Mouse (Mus musculus): ENCODE data around the gene Spon2. TPM values are rescaled to one million over a fixed set of nuclear protein-coding genes. Genes with fewer than 3 reads are reported as not detected.

Spon2 gene
- polyA plus RNA-seq, 1 experiment from 2014 or later = 3.7 TPM

GRCm38 (mm10) chr5:33220350-33221044, 2.2 kb upstream of the Spon2 start:
- no peak overlapping the region for H3K4me3 ChIP-seq (replicated peaks; ENCODE audit: low read length)
- no peak overlapping the region for H3K27ac ChIP-seq (ENCODE audit: low read length)
- H3K4me1 ChIP-seq (replicated peaks; ENCODE audit: control insufficient read depth, insufficient read depth, low read length) = no peaks in the 10 kb centered on the region
- no peak for ATAC-seq
- no peaks in the 10 kb centered on the region for H3K36me3 ChIP-seq (ENCODE audit: control insufficient read depth, insufficient read depth)
- WGBS = 74% methylated on average over 10 of the region's 10 CpGs
- no peak overlapping the region for H3K4me2 ChIP-seq (ENCODE audit: low read length)
- no peaks in the 10 kb centered on the region for H3K9me3 ChIP-seq (ENCODE audit: control insufficient read depth, low read length)
- no peaks in the 10 kb centered on the region for H3K27me3 ChIP-seq (replicated peaks; ENCODE audit: control insufficient read depth, insufficient read depth, low read length)
- H3K9ac ChIP-seq (replicated peaks; ENCODE audit: low read depth, low read length) = no peak overlapping the region

GRCm38 (mm10) chr5:33219831-33220230, 1.6 kb upstream of the Spon2 start:
- H3K9me3 ChIP-seq (ENCODE audit: control insufficient read depth, low read length) = no peaks in the 10 kb centered on the region
- WGBS = 97% methylated on average over 4 of the region's 4 CpGs

GRCm38 (mm10) chr5:33218746-33219449, 643 bp upstream of the Spon2 start:
- no peak overlapping the region for H3K4me3 ChIP-seq (replicated peaks; ENCODE audit: low read length)
- H3K27ac ChIP-seq (ENCODE audit: low read length) = no peak overlapping the region
- no peaks in the 10 kb centered on the region for H3K9me3 ChIP-seq (ENCODE audit: control insufficient read depth, low read length)
- no peaks in the 10 kb centered on the region for H3K4me1 ChIP-seq (replicated peaks; ENCODE audit: control insufficient read depth, insufficient read depth, low read length)
- no peaks in the 10 kb centered on the region for H3K36me3 ChIP-seq (ENCODE audit: control insufficient read depth, insufficient read depth)
- H3K4me2 ChIP-seq (ENCODE audit: low read length) = no peak overlapping the region
- no peak overlapping the region for H3K9ac ChIP-seq (replicated peaks; ENCODE audit: low read depth, low read length)
- ATAC-seq = no peak
- no peaks in the 10 kb centered on the region for H3K27me3 ChIP-seq (replicated peaks; ENCODE audit: control insufficient read depth, insufficient read depth, low read length)
- WGBS = 74% methylated on average over 20 of the region's 20 CpGs

More at GRCm38 (mm10) chr5:33219831-33220230, 1.6 kb upstream of the Spon2 start:
- H3K4me2 ChIP-seq (ENCODE audit: low read length) = no peak overlapping the region
- H3K4me3 ChIP-seq (replicated peaks; ENCODE audit: low read length) = no peak overlapping the region
- no peaks in the 10 kb centered on the region for H3K36me3 ChIP-seq (ENCODE audit: control insufficient read depth, insufficient read depth)
- ATAC-seq = no peak
- H3K9ac ChIP-seq (replicated peaks; ENCODE audit: low read depth, low read length) = no peak overlapping the region
- H3K4me1 ChIP-seq (replicated peaks; ENCODE audit: control insufficient read depth, insufficient read depth, low read length) = no peaks in the 10 kb centered on the region
- no peak overlapping the region for H3K27ac ChIP-seq (ENCODE audit: low read length)
- no peaks in the 10 kb centered on the region for H3K27me3 ChIP-seq (replicated peaks; ENCODE audit: control insufficient read depth, insufficient read depth, low read length)

- H3K4me1 ChIP-seq (replicated peaks; ENCODE audit: control insufficient read depth, insufficient read depth, low read length) = no peaks in the 10 kb centered on the region
- H3K9me3 ChIP-seq (ENCODE audit: control insufficient read depth, low read length) = no peaks in the 10 kb centered on the region
- H3K27me3 ChIP-seq (replicated peaks; ENCODE audit: control insufficient read depth, insufficient read depth, low read length) = no peaks in the 10 kb centered on the region
- no peak overlapping the region for H3K9ac ChIP-seq (replicated peaks; ENCODE audit: low read depth, low read length)
- ATAC-seq = no peak
- 49% methylated on average over 3 of the region's 3 CpGs for WGBS
- H3K4me3 ChIP-seq (replicated peaks; ENCODE audit: low read length) = no peak overlapping the region
- H3K27ac ChIP-seq (ENCODE audit: low read length) = no peak overlapping the region
- no peaks in the 10 kb centered on the region for H3K36me3 ChIP-seq (ENCODE audit: control insufficient read depth, insufficient read depth)
- H3K4me2 ChIP-seq (ENCODE audit: low read length) = no peak overlapping the region
Measured at GRCm38 (mm10) chr5:33217663-33218062, 592 bp downstream of the Spon2 start.

- H3K9me3 ChIP-seq (ENCODE audit: control insufficient read depth, low read length) = no peaks in the 10 kb centered on the region
- H3K4me2 ChIP-seq (ENCODE audit: low read length) = no peak overlapping the region
- H3K27ac ChIP-seq (ENCODE audit: low read length) = no peak overlapping the region
- H3K4me3 ChIP-seq (replicated peaks; ENCODE audit: low read length) = no peak overlapping the region
- H3K27me3 ChIP-seq (replicated peaks; ENCODE audit: control insufficient read depth, insufficient read depth, low read length) = no peaks in the 10 kb centered on the region
- no peak for ATAC-seq
- H3K9ac ChIP-seq (replicated peaks; ENCODE audit: low read depth, low read length) = no peak overlapping the region
- no peaks in the 10 kb centered on the region for H3K4me1 ChIP-seq (replicated peaks; ENCODE audit: control insufficient read depth, insufficient read depth, low read length)
- 73% methylated on average over 4 of the region's 4 CpGs for WGBS
- no peaks in the 10 kb centered on the region for H3K36me3 ChIP-seq (ENCODE audit: control insufficient read depth, insufficient read depth)
Measured at GRCm38 (mm10) chr5:33214723-33215122, 3.5 kb downstream of the Spon2 start.

- Histone ChIP-seq H3K4me3 (replicated peaks; ENCODE audit: low read length) (no peak overlapping the region), H3K4me1 (replicated peaks; ENCODE audit: control insufficient read depth, insufficient read depth, low read length) (no peaks in the 10 kb centered on the region)
- 77% methylated on average over 5 of the region's 5 CpGs for WGBS
Measured at GRCm38 (mm10) chr5:33211254-33211653, 7.0 kb downstream of the Spon2 start.

GRCm38 (mm10) chr5:33210515-33210914, 7.7 kb downstream of the Spon2 start:
- no peak for ATAC-seq

More at GRCm38 (mm10) chr5:33211254-33211653, 7.0 kb downstream of the Spon2 start:
- Histone ChIP-seq H3K4me2 (ENCODE audit: low read length) (no peak overlapping the region), H3K9me3 (ENCODE audit: control insufficient read depth, low read length) (no peaks in the 10 kb centered on the region), H3K27ac (ENCODE audit: low read length) (no peak overlapping the region), H3K36me3 (ENCODE audit: control insufficient read depth, insufficient read depth) (no peaks in the 10 kb centered on the region), H3K27me3 (replicated peaks; ENCODE audit: control insufficient read depth, insufficient read depth, low read length) (no peaks in the 10 kb centered on the region), H3K9ac (replicated peaks; ENCODE audit: low read depth, low read length) (no peak overlapping the region)
- no peak for ATAC-seq

GRCm38 (mm10) chr5:33208533-33209245, 9.6 kb downstream of the Spon2 start:
- H3K36me3 ChIP-seq (ENCODE audit: control insufficient read depth, insufficient read depth) = no peaks in the 10 kb centered on the region
- no peak overlapping the region for H3K27ac ChIP-seq (ENCODE audit: low read length)
- ATAC-seq = no peak
- no peak overlapping the region for H3K9ac ChIP-seq (replicated peaks; ENCODE audit: low read depth, low read length)
- 0 out of 2 replicates have a peak, but pooled peaks cover 2% of the 10 kb centered on the region for H3K4me1 ChIP-seq (replicated peaks; ENCODE audit: control insufficient read depth, insufficient read depth, low read length)
- no peak overlapping the region for H3K4me2 ChIP-seq (ENCODE audit: low read length)
- no peaks in the 10 kb centered on the region for H3K27me3 ChIP-seq (replicated peaks; ENCODE audit: control insufficient read depth, insufficient read depth, low read length)
- WGBS = 78% methylated on average over 14 of the region's 14 CpGs
- no peak overlapping the region for H3K4me3 ChIP-seq (replicated peaks; ENCODE audit: low read length)
- no peaks in the 10 kb centered on the region for H3K9me3 ChIP-seq (ENCODE audit: control insufficient read depth, low read length)

More at GRCm38 (mm10) chr5:33210515-33210914, 7.7 kb downstream of the Spon2 start:
- Histone ChIP-seq H3K4me2 (ENCODE audit: low read length) (no peak overlapping the region), H3K27ac (ENCODE audit: low read length) (no peak overlapping the region), H3K36me3 (ENCODE audit: control insufficient read depth, insufficient read depth) (no peaks in the 10 kb centered on the region), H3K4me3 (replicated peaks; ENCODE audit: low read length) (no peak overlapping the region), H3K4me1 (replicated peaks; ENCODE audit: control insufficient read depth, insufficient read depth, low read length) (no peaks in the 10 kb centered on the region), H3K27me3 (replicated peaks; ENCODE audit: control insufficient read depth, insufficient read depth, low read length) (no peaks in the 10 kb centered on the region), H3K9me3 (ENCODE audit: control insufficient read depth, low read length) (no peaks in the 10 kb centered on the region), H3K9ac (replicated peaks; ENCODE audit: low read depth, low read length) (no peak overlapping the region)
- WGBS = 90% methylated on average over 3 of the region's 3 CpGs

- H3K27me3 ChIP-seq (replicated peaks; ENCODE audit: control insufficient read depth, insufficient read depth, low read length) = no peaks in the 10 kb centered on the region
- 57% methylated on average over 9 of the region's 9 CpGs for WGBS
- H3K36me3 ChIP-seq (ENCODE audit: control insufficient read depth, insufficient read depth) = no peaks in the 10 kb centered on the region
- H3K9me3 ChIP-seq (ENCODE audit: control insufficient read depth, low read length) = no peaks in the 10 kb centered on the region
- H3K4me3 ChIP-seq (replicated peaks; ENCODE audit: low read length) = no peak overlapping the region
- no peak overlapping the region for H3K4me2 ChIP-seq (ENCODE audit: low read length)
- 0 out of 2 replicates have a peak, but pooled peaks cover 2% of the 10 kb centered on the region for H3K4me1 ChIP-seq (replicated peaks; ENCODE audit: control insufficient read depth, insufficient read depth, low read length)
- H3K9ac ChIP-seq (replicated peaks; ENCODE audit: low read depth, low read length) = no peak overlapping the region
- no peak overlapping the region for H3K27ac ChIP-seq (ENCODE audit: low read length)
- ATAC-seq = no peak
Measured at GRCm38 (mm10) chr5:33207136-33207535, 11.1 kb downstream of the Spon2 start.

All from forebrain, embryonic 16.5 days (tissue).